Mouse (Mus musculus): ENCODE measurements around the gene Eef2k. TPM values are rescaled to one million over a fixed set of nuclear protein-coding genes. Genes with fewer than 3 reads are reported as not detected.

Eef2k gene
- polyA plus RNA-seq (2017; shearing (Covaris generic)), result 1 to 10 TPM in 2 of 3 experiments, under 1 TPM in 1; 0.73 to 2.7 (median 2.2) TPM

- ATAC-seq, result peak; percentile 86
Measured at GRCm38 (mm10) chr7:120842345-120843036, at the start of gene Eef2k. Gene Eef2k, plus strand, starts transcription at chr7:120842831.

- ATAC-seq, result no peak
Measured at GRCm38 (mm10) chr7:120795544-120795943, 47.1 kb upstream of the Eef2k start.

GRCm38 (mm10) chr7:120796369-120796768 lies 46.3 kb upstream of the Eef2k start:
- ATAC-seq, result no peak

- no peak for ATAC-seq
Measured at GRCm38 (mm10) chr7:120803268-120803667, 39.4 kb upstream of the Eef2k start.

- ATAC-seq, result no peak
Measured at GRCm38 (mm10) chr7:120809705-120810104, 32.9 kb upstream of the Eef2k start.

GRCm38 (mm10) chr7:120811834-120812415 lies 30.7 kb upstream of the Eef2k start, which contains the start of gene Gm5737:
Gene Gm5737, plus strand, starts transcription at chr7:120812365.
- ATAC-seq, result no peak

GRCm38 (mm10) chr7:120817552-120817951 lies 25.1 kb upstream of the Eef2k start:
- no peak for ATAC-seq

GRCm38 (mm10) chr7:120819386-120819785 lies 23.2 kb upstream of the Eef2k start:
- no peak for ATAC-seq

- ATAC-seq, result peak; percentile 79
Measured at GRCm38 (mm10) chr7:120823248-120823647, 19.4 kb upstream of the Eef2k start.

- ATAC-seq, result no peak
Measured at GRCm38 (mm10) chr7:120825097-120825496, 17.5 kb upstream of the Eef2k start.

GRCm38 (mm10) chr7:120826408-120826807 lies 16.2 kb upstream of the Eef2k start:
- no peak for ATAC-seq

- peak; percentile 30 for ATAC-seq
Measured at GRCm38 (mm10) chr7:120830431-120831381, 11.9 kb upstream of the Eef2k start.

GRCm38 (mm10) chr7:120834426-120834825 lies 8.2 kb upstream of the Eef2k start:
- peak; percentile 27 for ATAC-seq

GRCm38 (mm10) chr7:120834863-120835372 lies 7.7 kb upstream of the Eef2k start:
- ATAC-seq, result peak; percentile 80

GRCm38 (mm10) chr7:120835449-120836359 lies 6.9 kb upstream of the Eef2k start:
- ATAC-seq, result peak; percentile 69

GRCm38 (mm10) chr7:120836361-120836760 lies 6.3 kb upstream of the Eef2k start:
- no peak for ATAC-seq

- no peak for ATAC-seq
Measured at GRCm38 (mm10) chr7:120838436-120839160, 4.0 kb upstream of the Eef2k start.

- no peak for ATAC-seq
Measured at GRCm38 (mm10) chr7:120839786-120840185, 2.8 kb upstream of the Eef2k start.

GRCm38 (mm10) chr7:120843037-120843621 lies 498 bp downstream of the Eef2k start:
- peak; percentile 49 for ATAC-seq

- no peak for ATAC-seq
Measured at GRCm38 (mm10) chr7:120843852-120844435, 1.3 kb downstream of the Eef2k start.
